8 mouse cellular contexts compared by ENCODE assay signal in the genomic region with DNA sequence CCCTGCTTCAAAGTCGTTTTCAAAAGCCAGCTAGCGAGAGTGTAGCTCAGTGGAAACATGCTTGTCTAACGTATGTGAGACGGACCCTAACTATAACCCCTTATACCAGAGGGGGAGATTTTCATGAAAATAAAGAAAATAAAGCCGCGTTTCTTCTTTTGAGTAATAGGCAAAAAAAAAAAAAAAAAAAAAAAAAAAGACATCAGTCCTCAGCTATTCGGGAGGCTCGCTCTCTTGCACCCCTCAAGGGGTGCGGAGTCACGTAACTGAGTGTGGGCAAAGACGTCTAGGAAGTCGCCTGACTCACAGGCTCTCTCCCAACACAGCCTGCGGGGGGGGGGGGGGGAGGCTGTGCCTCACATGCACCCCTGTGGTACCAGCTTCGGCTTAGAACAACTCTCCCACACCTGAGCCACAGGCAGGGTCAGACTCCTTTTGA. TPM values are rescaled to one million over a fixed set of nuclear protein-coding genes. Genes with fewer than 3 reads are reported as not detected.
DNase-seq lines count a peak whose midpoint lies in the region; ATAC-seq lines count a peak whose summit lies in the region.

No protein-coding gene starts in this region.

- intact Hi-C loops in heart, postnatal 25 days (cut with DNase I), result loop anchor here (5.0 kb wide), 3 partner anchors 71 to 1266 kb away; partner anchors contain the start of genes RPS10-NUDT3, Rps10 and Uqcc2

- peaks cover 15% of the 10 kb centered on the region for H3K4me1 ChIP-seq in heart, embryonic 15.5 days (replicated peaks)
- peaks cover 27% of the 10 kb centered on the region for H3K4me1 ChIP-seq in hindbrain, embryonic 14.5 days (replicated peaks; ENCODE audit: control insufficient read depth, insufficient read depth, low read length)
- H3K4me1 ChIP-seq in midbrain, embryonic 14.5 days (ENCODE audit: control insufficient read depth, insufficient read depth, low read length), result peaks cover 28% of the 10 kb centered on the region

- H3K4me2 ChIP-seq in heart, embryonic 15.5 days, result peak overlapping the region; percentile 92
- H3K4me2 ChIP-seq in hindbrain, embryonic 14.5 days (replicated peaks), result peak overlapping the region; percentile 89
- H3K4me2 ChIP-seq in midbrain, embryonic 14.5 days (ENCODE audit: low read length), result peak overlapping the region; percentile 92

- H3K9ac ChIP-seq in heart, embryonic 15.5 days, result peak overlapping the region; percentile 97
- H3K9ac ChIP-seq in hindbrain, embryonic 14.5 days, result peak overlapping the region; percentile 97
- H3K9ac ChIP-seq in midbrain, embryonic 14.5 days (replicated peaks; ENCODE audit: low read length), result peak overlapping the region; percentile 98

- H3K27ac ChIP-seq in heart, embryonic 15.5 days, result peak overlapping the region; percentile 88; the same call in 1 of the 2 replicates
- peak overlapping the region; percentile 97 for H3K27ac ChIP-seq in hindbrain, embryonic 14.5 days
- peak overlapping the region; percentile 98 for H3K27ac ChIP-seq in midbrain, embryonic 14.5 days (replicated peaks; ENCODE audit: low read depth, low read length)

- DNase-seq in heart, postnatal 25 days (ENCODE audit: low spot score), result no peak
- peak; percentile 78 for DNase-seq in NIH3T3 (ENCODE audit: low read depth)
- DNase-seq in hindbrain, embryonic 14.5 days (ENCODE audit: low spot score), result no peak
- no peak for DNase-seq in midbrain, embryonic 14.5 days
- no peak for DNase-seq in urinary bladder, postnatal 10 days (ENCODE audit: low spot score)
- DNase-seq in layer of hippocampus, postnatal 36 days, result no peak

- no peaks in the 10 kb centered on the region for H3K27me3 ChIP-seq in heart, embryonic 15.5 days
- no peaks in the 10 kb centered on the region for H3K27me3 ChIP-seq in hindbrain, embryonic 14.5 days (ENCODE audit: control insufficient read depth, insufficient read depth, low read length)
- H3K27me3 ChIP-seq in midbrain, embryonic 14.5 days (ENCODE audit: control insufficient read depth, insufficient read depth, low read length), result no peaks in the 10 kb centered on the region

- WGBS in heart, embryonic 15.5 days, result 43% methylated on average over 14 of the region's 14 CpGs
- 45% methylated on average over 13 of the region's 14 CpGs for WGBS in hindbrain, embryonic 14.5 days
- 47% methylated on average over 14 of the region's 14 CpGs for WGBS in midbrain, embryonic 14.5 days

- H3K9me3 ChIP-seq in heart, embryonic 15.5 days (replicated peaks), result no peaks in the 10 kb centered on the region
- H3K9me3 ChIP-seq in hindbrain, embryonic 14.5 days (ENCODE audit: control insufficient read depth, low read length), result no peaks in the 10 kb centered on the region
- H3K9me3 ChIP-seq in midbrain, embryonic 14.5 days (ENCODE audit: control insufficient read depth, low read length), result no peaks in the 10 kb centered on the region

- peaks cover 36% of the 10 kb centered on the region for H3K36me3 ChIP-seq in heart, embryonic 15.5 days
- H3K36me3 ChIP-seq in hindbrain, embryonic 14.5 days (replicated peaks; ENCODE audit: control insufficient read depth, insufficient read depth), result peaks cover 38% of the 10 kb centered on the region
- H3K36me3 ChIP-seq in midbrain, embryonic 14.5 days (ENCODE audit: control insufficient read depth, insufficient read depth, low read length), result peaks cover 38% of the 10 kb centered on the region

- H3K4me3 ChIP-seq in heart, embryonic 15.5 days, result peak overlapping the region; percentile 86
- H3K4me3 ChIP-seq in hindbrain, embryonic 14.5 days (replicated peaks; ENCODE audit: low read length), result peak overlapping the region; percentile 87
- peak overlapping the region; percentile 88 for H3K4me3 ChIP-seq in midbrain, embryonic 14.5 days (replicated peaks; ENCODE audit: low read depth, low read length)

- no peak for ATAC-seq in heart, embryonic 15.5 days (replicated peaks; ENCODE audit: insufficient number of reproducible peaks, insufficient read depth, low FRiP score, low read depth)
- no peak for ATAC-seq in hindbrain, embryonic 14.5 days (ENCODE audit: low FRiP score)
- ATAC-seq in midbrain, embryonic 14.5 days (ENCODE audit: low FRiP score, low TSS enrichment), result no peak
- ATAC-seq in megakaryocyte progenitor cell, adult 5-6 weeks (replicated peaks; ENCODE audit: poor library complexity), result no peak

RNA-seq across cellular contexts. Expression of gene Lemd2, which starts 1.3 kb away (rescaled TPM):
- polyA plus RNA-seq in heart, embryonic 15.5 days (2015; fragmentation: Nextera tagmentation; extraction: Ambion mirVana), result 7.2 and 10.5 TPM in 2 replicates
- 10 to 100 TPM; 28.8 to 29.4 TPM for total RNA-seq in heart, postnatal 25 days (2021)
- 24.3 and 24.9 TPM in 2 replicates for polyA plus RNA-seq in hindbrain, embryonic 14.5 days (2014; fragmentation: Nextera tagmentation; extraction: Ambion mirVana)
- polyA plus RNA-seq in midbrain, embryonic 14.5 days (2014; fragmentation: Nextera tagmentation; extraction: Ambion mirVana), result 20.8 and 30.7 TPM in 2 replicates
- 12.1 and 13.0 TPM in 2 replicates for total RNA-seq in megakaryocyte progenitor cell, adult 5-6 weeks (2015)
- 21.4 and 21.8 TPM in 2 replicates for total RNA-seq in megakaryocyte progenitor cell, adult 5-6 weeks (2017)
- 10 to 100 TPM; 44.5 to 46.8 TPM for total RNA-seq in layer of hippocampus, postnatal 36 days (2021)

RNA-seq across cellular contexts. Expression of gene Ip6k3, which starts 35.3 kb away (rescaled TPM):
- polyA plus RNA-seq in heart, embryonic 15.5 days (2015; fragmentation: Nextera tagmentation; extraction: Ambion mirVana), result 0.35 and 0.43 TPM in 2 replicates
- 1 to 10 TPM; 8.6 to 9.4 TPM for total RNA-seq in heart, postnatal 25 days (2021)
- 0.60 and 0.80 TPM in 2 replicates for polyA plus RNA-seq in hindbrain, embryonic 14.5 days (2014; fragmentation: Nextera tagmentation; extraction: Ambion mirVana)
- polyA plus RNA-seq in midbrain, embryonic 14.5 days (2014; fragmentation: Nextera tagmentation; extraction: Ambion mirVana), result 0.20 and 0.36 TPM in 2 replicates
- total RNA-seq in megakaryocyte progenitor cell, adult 5-6 weeks (2015), result not detected in 2 replicates
- total RNA-seq in megakaryocyte progenitor cell, adult 5-6 weeks (2017), result not detected in 2 replicates
- total RNA-seq in layer of hippocampus, postnatal 36 days (2021), result under 1 TPM in 1 of 2 experiments, not detected in 1; 0.27 TPM

Comparison
In these comparisons a context has a peak if more than half of its experiments do, and no peak if none do; other contexts are left out.
1. RNA of gene Ip6k3, which starts 35.3 kb away (total RNA-seq): 8.6 to 9.4 TPM in heart, postnatal 25 days; 0.27 TPM in layer of hippocampus, postnatal 36 days and not detected in megakaryocyte progenitor cell, adult 5-6 weeks; every median in the first group is over 4 times any median in the second.
2. Peak in every context shown above with its lines, with median percentiles within 50 percentile points of each other: H3K27ac ChIP-seq, H3K4me2 ChIP-seq, H3K4me3 ChIP-seq and H3K9ac ChIP-seq.